Mouse (Mus musculus) splenic B cell, adult 2 months (primary cell): ENCODE results near the gene Rcan1.

Experiments used
- DNase-seq: peaks from one replicate; pipeline ENCODE4 v3.0.0-alpha.2; 2011; ENCODE audit warnings: low read depth, low spot score
- H3K27me3 ChIP-seq: 2 replicates; pipeline ENCODE4 v1.6.1; 2012; ENCODE audit warnings: mild to moderate bottlenecking, low read length, moderate library complexity, mixed read lengths; ENCODE audit not compliant: control insufficient read depth, poor library complexity, insufficient read depth, severe bottlenecking
- H3K36me3 ChIP-seq: 2 replicates; pipeline ENCODE4 v1.6.1; 2012; ENCODE audit warnings: mild to moderate bottlenecking, low read length, moderate library complexity, mixed read lengths; ENCODE audit not compliant: control insufficient read depth, poor library complexity, insufficient read depth, severe bottlenecking

Rcan1 gene

DNA sequence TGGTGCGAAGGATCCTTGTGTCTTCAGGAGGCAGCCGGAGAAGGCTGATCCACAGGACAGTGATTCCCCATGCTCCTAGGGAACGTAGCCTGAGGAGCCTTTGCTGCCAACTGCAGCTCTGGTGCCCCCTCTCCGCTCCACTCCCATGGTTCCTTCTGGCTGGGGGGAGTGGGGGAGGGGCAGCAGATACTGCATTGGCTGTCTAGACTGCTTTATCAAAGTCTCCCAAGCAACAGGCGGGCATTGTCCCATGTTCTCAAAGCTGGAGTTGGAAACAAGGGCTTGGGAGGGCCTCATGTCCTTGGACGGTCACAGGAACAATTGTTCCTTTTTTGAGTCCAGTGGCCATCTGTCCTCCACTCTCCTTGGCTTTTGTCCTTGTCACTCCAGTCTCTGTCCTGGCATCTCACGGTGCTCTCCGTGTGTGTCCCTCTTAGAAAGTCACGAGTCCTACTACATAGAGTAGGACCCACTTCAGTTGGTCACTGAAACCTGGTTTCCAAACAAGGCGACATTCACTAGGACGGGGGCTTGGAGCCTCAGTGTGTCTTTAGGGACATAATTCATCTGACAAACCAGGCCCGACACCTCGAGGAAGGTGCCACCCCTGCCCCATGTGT lies 124.3 kb downstream of the Rcan1 start:
- H3K27me3 ChIP-seq = no peaks in the 10 kb centered on the region; the same call in 1 of the 2 replicates
- DNase-seq = no peak
- no peaks in the 10 kb centered on the region for H3K36me3 ChIP-seq

DNA sequence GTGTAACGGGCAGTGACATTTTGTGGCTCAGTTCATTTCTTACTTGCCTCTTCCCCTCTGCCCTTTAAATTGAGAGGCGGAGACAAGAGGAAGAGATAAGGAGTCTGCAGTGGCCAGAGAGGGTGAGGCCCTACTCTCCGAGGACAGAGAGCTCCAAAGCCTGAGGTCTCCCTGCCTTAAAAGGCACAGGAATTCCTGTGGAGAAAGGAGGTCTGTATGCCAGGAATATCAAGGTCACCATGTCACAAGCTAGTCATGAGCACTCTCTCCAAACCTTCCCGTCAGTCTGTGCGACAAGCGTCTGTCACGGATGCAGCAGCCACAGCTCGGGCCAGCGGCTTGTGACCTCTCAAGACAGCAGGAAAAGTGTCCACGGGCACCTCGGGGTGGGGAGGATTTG lies 125.5 kb downstream of the Rcan1 start:
- H3K36me3 ChIP-seq = no peaks in the 10 kb centered on the region
- DNase-seq = no peak

More for the DNA sequence above, 125.5 kb downstream of the Rcan1 start:
- no peaks in the 10 kb centered on the region; the same call in 1 of the 2 replicates for H3K27me3 ChIP-seq
